In the genomic region with DNA sequence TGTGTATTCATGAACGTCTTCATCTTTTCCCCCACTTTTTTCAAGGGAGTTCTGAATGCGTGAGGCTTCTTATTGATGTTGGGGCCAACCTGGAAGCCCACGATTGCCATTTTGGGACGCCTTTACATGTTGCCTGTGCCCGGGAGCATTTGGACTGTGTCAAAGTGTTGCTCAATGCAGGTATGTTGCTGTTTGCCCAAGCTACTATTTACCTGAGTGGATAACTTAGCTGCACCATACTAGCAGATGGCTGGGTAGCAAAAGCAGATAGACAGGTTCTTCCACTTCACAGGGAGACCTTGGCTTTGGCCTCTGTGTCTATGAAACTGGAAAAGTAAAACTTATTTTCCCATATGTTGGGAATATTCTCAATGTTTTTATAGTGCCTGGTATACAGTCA, we compare ENCODE assay signal across 18 mouse cellular contexts. TPM values are rescaled to one million over a fixed set of nuclear protein-coding genes. Genes with fewer than 3 reads are reported as not detected.
DNase-seq lines count a peak whose midpoint lies in the region; ATAC-seq and TF ChIP-seq lines count a peak whose summit lies in the region.
"Had no signal": no experiment of that assay in that cellular context is flagged by ENCODE, and none has a peak within 500 bp of the region (broad histone marks: within the 10 kb centered on the region; RNA-seq: fewer than 3 reads in every experiment).

No protein-coding gene starts in this region.

- H3K4me1 ChIP-seq in midbrain, embryonic 11.5 days (ENCODE audit: control insufficient read depth, insufficient read depth, low read length): no peaks in the 10 kb centered on the region
- no peaks in the 10 kb centered on the region for H3K4me1 ChIP-seq in midbrain, embryonic 14.5 days (ENCODE audit: control insufficient read depth, insufficient read depth, low read length)
- H3K4me1 ChIP-seq in liver, postnatal 0 days (ENCODE audit: insufficient read depth): 0 out of 2 replicates have a peak, but pooled peaks cover 3% of the 10 kb centered on the region
- H3K4me1 ChIP-seq: forebrain, embryonic 13.5 days; hindbrain, embryonic 13.5 days; neural tube, embryonic 13.5 days had no signal

- H3K36me3 ChIP-seq in midbrain, embryonic 11.5 days (ENCODE audit: control insufficient read depth, insufficient read depth, low read length): no peaks in the 10 kb centered on the region
- peaks cover 8% of the 10 kb centered on the region for H3K36me3 ChIP-seq in midbrain, embryonic 14.5 days (ENCODE audit: control insufficient read depth, insufficient read depth, low read length)
- H3K36me3 ChIP-seq in liver, postnatal 0 days (replicated peaks; ENCODE audit: insufficient read depth, low read length): peaks cover 2% of the 10 kb centered on the region; the same call in 1 of the 2 replicates

- no peak overlapping the region for H3K27ac ChIP-seq in midbrain, embryonic 11.5 days (ENCODE audit: low read depth, low read length)
- no peak overlapping the region for H3K27ac ChIP-seq in midbrain, embryonic 14.5 days (replicated peaks; ENCODE audit: low read depth, low read length)
- H3K27ac ChIP-seq in liver, postnatal 0 days (ENCODE audit: low read depth): peak overlapping the region; percentile 83; the same call in 1 of the 2 replicates
- H3K27ac ChIP-seq: forebrain, embryonic 13.5 days; hindbrain, embryonic 13.5 days; limb, embryonic 15.5 days; neural tube, embryonic 13.5 days had no signal

- no peak overlapping the region for H3K9ac ChIP-seq in midbrain, embryonic 11.5 days (ENCODE audit: low read length)
- H3K9ac ChIP-seq in midbrain, embryonic 14.5 days (replicated peaks; ENCODE audit: low read length): no peak overlapping the region
- H3K9ac ChIP-seq in liver, postnatal 0 days (replicated peaks): no peak overlapping the region
- H3K9ac ChIP-seq: forebrain, embryonic 13.5 days; hindbrain, embryonic 13.5 days; limb, embryonic 15.5 days; neural tube, embryonic 13.5 days had no signal

- H3K9me3 ChIP-seq in midbrain, embryonic 11.5 days (ENCODE audit: control insufficient read depth, low read length): no peaks in the 10 kb centered on the region
- H3K9me3 ChIP-seq in midbrain, embryonic 14.5 days (ENCODE audit: control insufficient read depth, low read length): no peaks in the 10 kb centered on the region
- H3K9me3 ChIP-seq in liver, postnatal 0 days (ENCODE audit: low read length): no peaks in the 10 kb centered on the region
- H3K9me3 ChIP-seq: forebrain, embryonic 13.5 days; hindbrain, embryonic 13.5 days; limb, embryonic 15.5 days; neural tube, embryonic 13.5 days had no signal

- no peak for TF ChIP-seq EP300 in liver, postnatal 0 days (IDR thresholded peaks at IDR 0.05; ENCODE audit: low read depth)

- WGBS in midbrain, embryonic 11.5 days: 93% methylated on average over 5 of the region's 5 CpGs
- 95% methylated on average over 5 of the region's 5 CpGs for WGBS in midbrain, embryonic 14.5 days
- WGBS in liver, postnatal 0 days (ENCODE audit: insufficient replicate concordance): 59% methylated on average over 5 of the region's 5 CpGs

- TF ChIP-seq CTCF in liver, postnatal 0 days (IDR thresholded peaks at IDR 0.05; ENCODE audit: low read depth): no peak

- no peaks in the 10 kb centered on the region for H3K27me3 ChIP-seq in midbrain, embryonic 11.5 days (ENCODE audit: control insufficient read depth, insufficient read depth, low read length)
- H3K27me3 ChIP-seq in midbrain, embryonic 14.5 days (ENCODE audit: control insufficient read depth, insufficient read depth, low read length): no peaks in the 10 kb centered on the region
- no peaks in the 10 kb centered on the region for H3K27me3 ChIP-seq in liver, postnatal 0 days (ENCODE audit: insufficient read depth, low read length)
- H3K27me3 ChIP-seq: forebrain, embryonic 13.5 days; hindbrain, embryonic 13.5 days; limb, embryonic 15.5 days; neural tube, embryonic 13.5 days had no signal

- H3K4me3 ChIP-seq in midbrain, embryonic 11.5 days (ENCODE audit: low read depth, low read length): no peak overlapping the region
- no peak overlapping the region for H3K4me3 ChIP-seq in midbrain, embryonic 14.5 days (replicated peaks; ENCODE audit: low read depth, low read length)
- no peak overlapping the region for H3K4me3 ChIP-seq in liver, postnatal 0 days (ENCODE audit: low read depth, low read length)
- H3K4me3 ChIP-seq: forebrain, embryonic 13.5 days; hindbrain, embryonic 13.5 days; limb, embryonic 15.5 days; neural tube, embryonic 13.5 days had no signal

- no peak overlapping the region for H3K4me2 ChIP-seq in midbrain, embryonic 11.5 days
- no peak overlapping the region for H3K4me2 ChIP-seq in midbrain, embryonic 14.5 days (ENCODE audit: low read length)
- H3K4me2 ChIP-seq in liver, postnatal 0 days (ENCODE audit: low read depth, low read length): no peak overlapping the region
- H3K4me2 ChIP-seq: forebrain, embryonic 13.5 days; hindbrain, embryonic 13.5 days; limb, embryonic 15.5 days; neural tube, embryonic 13.5 days had no signal

- peak; percentile 64 for DNase-seq in midbrain, embryonic 11.5 days (ENCODE audit: low spot score, missing footprints)
- DNase-seq in midbrain, embryonic 14.5 days: no peak
- DNase-seq in liver, postnatal 0 days: no peak
- DNase-seq in lung, postnatal 14 days: peak; percentile 25
- peak; percentile 63 for DNase-seq in yolk sac, embryonic 10.5 days (ENCODE audit: low spot score)
- DNase-seq in layer of hippocampus, postnatal 14 days (ENCODE audit: low spot score in 2 of 2): no peak
- DNase-seq in ovary, postnatal 36 days (ENCODE audit: low spot score): no peak
- DNase-seq: cerebellum, postnatal 10 days; embryo, embryonic 11 days; gastrocnemius, postnatal 14 days; kidney, postnatal 14 days; layer of hippocampus, adult 9-11 months; right cerebral cortex, postnatal 4 days; thymus, adult 18-20 months had no signal

- no peak for ATAC-seq in midbrain, embryonic 11.5 days (ENCODE audit: low FRiP score)
- ATAC-seq in midbrain, embryonic 14.5 days (ENCODE audit: low FRiP score, low TSS enrichment): no peak
- ATAC-seq in liver, postnatal 0 days: peak; percentile 70
- ATAC-seq: forebrain, embryonic 13.5 days had no signal

RNA-seq across cellular contexts. Expression of a gene that starts 11.0 kb away (rescaled TPM):
- 9.6 and 9.7 TPM in 2 replicates for polyA plus RNA-seq in midbrain, embryonic 11.5 days (2014; fragmentation: Nextera tagmentation; extraction: Ambion mirVana)
- polyA plus RNA-seq in midbrain, embryonic 14.5 days (2014; fragmentation: Nextera tagmentation; extraction: Ambion mirVana): 11.9 and 12.2 TPM in 2 replicates
- 5.6 and 7.8 TPM in 2 replicates for polyA plus RNA-seq in liver, postnatal 0 days (2015; fragmentation: Nextera tagmentation; extraction: Ambion mirVana)
- 10 to 100 TPM; 26.8 to 31.2 TPM for total RNA-seq in layer of hippocampus, postnatal 14 days (2021)

RNA-seq across cellular contexts. Expression of a gene that starts 34.0 kb away (rescaled TPM):
- polyA plus RNA-seq in midbrain, embryonic 11.5 days (2014; fragmentation: Nextera tagmentation; extraction: Ambion mirVana): 20.5 and 24.6 TPM in 2 replicates
- polyA plus RNA-seq in midbrain, embryonic 14.5 days (2014; fragmentation: Nextera tagmentation; extraction: Ambion mirVana): 25.2 and 26.0 TPM in 2 replicates
- 2.8 and 3.0 TPM in 2 replicates for polyA plus RNA-seq in liver, postnatal 0 days (2015; fragmentation: Nextera tagmentation; extraction: Ambion mirVana)
- 10 to 100 TPM; 24.7 to 25.0 TPM for total RNA-seq in layer of hippocampus, postnatal 14 days (2021)

Comparison
In these comparisons a context has a peak if more than half of its experiments do, and no peak if none do; other contexts are left out.
1. DNase-seq: peak in midbrain, embryonic 11.5 days (single experiment), lung, postnatal 14 days (single experiment) and yolk sac, embryonic 10.5 days (single experiment); none in midbrain, embryonic 14.5 days (single experiment), liver, postnatal 0 days (single experiment), layer of hippocampus, postnatal 14 days (0 of 2) and ovary, postnatal 36 days (single experiment).